Mouse (Mus musculus) ovary, adult 18-20 months (tissue): ENCODE data around the gene Dnase1l3.

Source experiments
- DNase-seq: peaks from one replicate; pipeline ENCODE4 v3.0.0; 2022; ENCODE audit warnings: low spot score, mixed read lengths

The Dnase1l3 gene

DNA sequence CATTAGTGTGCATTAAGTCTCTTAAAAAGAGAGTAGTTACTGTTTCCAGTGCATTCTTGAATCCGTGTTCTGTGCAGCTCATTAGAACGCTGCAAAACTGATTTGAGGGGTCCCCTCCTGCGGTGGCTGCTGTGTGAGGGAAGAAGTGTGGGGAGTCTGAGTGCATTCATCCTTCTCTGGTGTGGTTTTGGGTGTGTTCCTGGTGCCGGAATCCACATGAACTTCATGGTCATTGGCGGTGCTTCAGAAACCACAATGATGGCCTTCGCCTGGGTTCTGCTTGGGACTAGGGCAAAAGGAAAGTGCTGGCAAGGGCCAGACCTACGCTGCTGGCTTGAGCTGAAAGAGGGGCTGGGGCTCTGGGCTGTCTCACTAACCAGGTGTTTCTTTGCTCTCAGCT lies 60.2 kb downstream of the Dnase1l3 start:
- peak; percentile 81 for DNase-seq

GRCm38 (mm10) chr14:7932151-7932550 lies 62.2 kb downstream of the Dnase1l3 start:
- DNase-seq = no peak

- no peak for DNase-seq
Observed at GRCm38 (mm10) chr14:7929029-7929428, 65.3 kb downstream of the Dnase1l3 start.

DNA sequence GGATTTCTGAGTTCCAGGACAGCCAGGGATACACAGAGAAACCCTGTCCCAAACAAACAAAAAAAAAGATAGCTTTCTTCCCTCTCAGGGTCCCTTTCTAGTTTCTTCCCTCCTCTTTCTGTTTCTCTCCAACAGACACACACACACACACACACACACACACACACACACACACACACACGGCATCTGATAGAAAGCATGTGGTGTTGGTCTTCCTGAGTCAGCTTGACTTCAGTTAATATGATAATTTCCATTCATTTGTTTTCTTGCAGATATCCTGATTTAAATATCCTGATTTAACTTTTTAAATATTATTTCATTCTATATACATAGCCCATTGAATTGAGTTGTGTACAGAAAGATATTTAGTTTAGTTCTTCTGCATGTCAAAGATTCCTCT lies 66.0 kb downstream of the Dnase1l3 start:
- DNase-seq = no peak

DNA sequence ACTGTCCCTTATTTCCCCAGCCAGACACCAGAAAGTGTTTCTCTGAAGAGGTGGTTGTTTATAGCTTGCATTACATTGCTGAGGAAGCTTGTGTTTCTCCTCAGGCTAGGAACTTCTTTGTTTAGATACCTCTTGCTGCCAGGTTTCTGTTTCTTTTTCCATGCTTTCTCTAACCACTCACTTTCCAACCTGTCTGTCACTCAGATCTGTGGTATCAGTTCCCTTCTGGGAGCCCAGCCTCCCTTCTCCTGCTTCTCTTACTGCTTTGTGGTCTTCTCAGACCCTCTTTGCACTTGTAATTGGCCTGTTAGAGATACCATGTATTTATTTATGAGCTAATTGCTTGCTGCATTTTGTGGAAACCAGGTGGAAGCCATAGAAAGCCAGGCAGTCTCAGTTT lies 70.7 kb downstream of the Dnase1l3 start:
- no peak for DNase-seq

GRCm38 (mm10) chr14:7921459-7921858 lies 72.9 kb downstream of the Dnase1l3 start:
- DNase-seq = no peak

- DNase-seq = no peak
Observed at GRCm38 (mm10) chr14:7919921-7920320, 74.5 kb downstream of the Dnase1l3 start.

DNA sequence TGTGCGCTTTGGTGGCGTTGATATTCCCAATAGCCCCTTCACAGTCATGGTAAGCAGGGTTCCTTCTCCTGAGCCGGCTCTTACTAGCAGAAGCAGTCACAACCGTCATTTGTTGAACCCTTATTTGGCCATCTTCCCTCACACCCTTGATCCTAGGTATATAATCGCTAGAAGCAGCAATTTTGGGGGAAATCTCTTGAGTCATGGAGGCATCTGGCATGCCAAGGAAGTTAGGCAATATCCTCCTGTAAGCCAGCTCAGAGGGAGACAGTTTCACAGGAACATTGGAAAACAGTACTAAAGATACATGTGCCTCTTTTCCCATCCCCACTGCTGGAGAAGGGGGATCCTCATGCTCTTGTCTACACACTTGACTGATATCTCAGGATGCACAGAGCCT lies 75.1 kb downstream of the Dnase1l3 start:
- no peak for DNase-seq

DNA sequence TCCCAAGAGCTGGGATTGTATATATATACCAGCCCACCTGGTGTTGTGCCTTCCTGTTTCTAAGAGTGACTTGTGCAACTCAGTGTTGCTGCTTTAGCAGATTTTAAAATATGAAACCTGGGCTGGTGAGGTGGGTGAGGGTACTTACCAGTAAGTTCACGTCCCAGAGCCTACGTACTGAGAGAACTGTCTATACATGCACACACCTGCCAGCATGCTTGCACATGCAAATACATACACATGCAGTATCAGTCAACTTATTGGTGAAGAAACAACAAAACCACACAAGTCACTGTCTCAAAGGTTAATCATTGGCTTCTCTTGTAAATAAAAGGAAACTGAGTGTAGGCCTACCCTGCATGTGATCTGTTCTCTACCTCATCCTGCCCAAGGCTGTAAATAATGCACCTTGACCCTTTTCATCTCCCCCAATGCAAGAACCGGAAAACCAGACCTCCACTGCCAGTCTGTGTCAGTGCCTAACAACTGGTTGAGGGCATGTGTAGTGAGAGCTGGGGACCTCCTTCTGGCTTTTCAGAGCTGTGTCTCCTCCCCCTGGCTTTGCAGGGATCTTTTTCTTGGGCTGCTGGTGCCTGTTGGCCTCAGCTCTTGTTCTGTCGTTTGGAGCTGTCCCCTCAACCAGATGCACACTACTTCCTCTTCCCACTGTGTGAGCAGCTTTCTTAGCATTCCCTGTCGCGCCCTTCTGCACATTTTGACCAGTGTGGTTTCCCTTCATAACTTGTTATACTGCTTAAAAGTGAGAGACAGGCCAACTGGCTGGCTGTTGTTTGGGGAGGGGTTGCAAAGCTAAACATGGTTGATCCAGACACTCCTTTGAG lies 76.0 kb downstream of the Dnase1l3 start:
- no peak for DNase-seq
